Mouse (Mus musculus) lung, postnatal 0 days (tissue): ENCODE measurements at regions not wholly inside any gene's neighbourhood (a gene's known extent, or its start where the extent isn't known, plus 50 kb on each side); places are given as distances from the start of the nearest gene placed in this dataset.

Source experiments
- CTCF ChIP-seq: IDR thresholded peaks from 2 replicates; pipeline ENCODE4 v1.5.1; 2016; ENCODE audit warnings: antibody characterized with exemption, mild to moderate bottlenecking
- EP300 ChIP-seq: IDR thresholded peaks from 2 replicates; pipeline ENCODE4 v1.6.1; 2016; ENCODE audit warnings: antibody characterized with exemption, mild to moderate bottlenecking, control low read depth

DNA sequence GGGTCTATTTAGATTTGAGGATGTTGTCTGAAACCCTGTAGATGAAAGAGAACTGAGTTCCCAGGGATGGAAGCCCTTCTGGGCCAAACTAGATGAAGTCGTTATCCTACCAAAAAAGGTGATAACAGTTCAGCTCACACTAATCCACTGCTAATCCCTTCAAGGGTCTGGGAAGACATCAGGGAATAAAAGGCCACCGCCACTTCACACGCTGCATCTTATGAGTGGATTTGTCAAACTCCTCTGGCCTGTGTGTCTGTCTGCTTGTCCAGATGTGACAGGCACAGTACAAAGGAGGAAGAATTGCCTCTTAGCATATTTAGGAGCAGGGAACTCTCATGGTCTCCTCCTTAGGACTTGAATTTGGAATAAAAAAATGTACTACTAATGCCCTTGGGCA lies 171.2 kb upstream of the Tshz3 start:
- TF ChIP-seq CTCF (no peak), EP300 (no peak)
